Mouse (Mus musculus) adrenal gland, postnatal 14 days (tissue): Measurements from ENCODE around the gene Gbp3. TPM values are rescaled to one million over a fixed set of nuclear protein-coding genes. Genes with fewer than 3 reads are reported as not detected.
A peak's percentile ranks its signal among the peaks of the same experiment; 100 is the strongest.
"Not testable (repeated sequence)": the region's sequence is repeated elsewhere in the genome, so short reads cannot be mapped to it uniquely, and the experiment has no call there.

Experiments
- DNase-seq: peaks from one replicate; pipeline ENCODE4 v3.0.0; 2021; ENCODE audit warnings: mixed read lengths
- long read RNA-seq, 2 experiments: library from polyadenylated mRNA; stranded (forward); transcript quantifications; one replicate each; pipeline ENCODE4 v2.0.0; 2021
- total RNA-seq: library from RNA; stranded (reverse); gene quantifications from 2 replicates; pipeline ENCODE4 v1.2.3, GENCODE M21; 2021

Gene Gbp3
- total RNA-seq = 8.1 and 14.5 TPM in 2 replicates
- long read RNA-seq, experiment 1, partial matches to known transcripts = 0 of 6 reads
- long read RNA-seq, experiment 1, other reads (novel, unspliced or antisense) = 3 of 6 reads
- long read RNA-seq, experiment 2, partial matches to known transcripts = 1 of 6 reads
- long read RNA-seq, experiment 2, other reads (novel, unspliced or antisense) = 1 of 6 reads

DNA sequence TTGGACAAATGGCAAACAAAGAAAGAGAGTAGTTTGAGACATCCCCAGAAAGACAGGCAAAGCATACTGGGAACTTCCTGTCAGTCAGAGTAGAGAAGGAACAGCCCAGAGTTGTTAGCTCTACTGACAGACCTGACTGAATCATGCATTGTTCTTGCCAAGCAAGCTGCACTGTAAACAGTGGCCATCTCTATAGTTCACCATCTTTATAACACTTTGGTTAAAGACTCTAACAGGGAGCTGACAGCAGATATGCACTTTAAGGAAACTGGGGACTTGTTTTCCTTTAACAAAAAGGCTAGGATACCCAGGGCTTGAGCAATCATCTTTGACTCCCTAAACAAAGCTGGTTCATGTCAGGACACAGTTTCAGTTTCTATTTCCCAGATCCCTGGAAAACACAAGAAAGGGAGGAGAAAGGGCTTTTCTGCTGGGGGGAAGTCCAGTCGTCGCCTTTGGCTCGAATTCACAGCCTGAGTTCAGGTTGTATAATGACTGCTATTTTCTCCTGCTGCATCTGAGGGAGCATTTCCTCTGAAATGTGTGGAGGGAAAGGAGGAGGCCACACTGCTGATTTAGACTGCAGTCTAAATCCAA is at the start of gene Gbp3:
Gene Gbp3 (plus strand): TSS at position 395 of the 597 bp plus-strand sequence.
- peak; percentile 44 for DNase-seq

DNA sequence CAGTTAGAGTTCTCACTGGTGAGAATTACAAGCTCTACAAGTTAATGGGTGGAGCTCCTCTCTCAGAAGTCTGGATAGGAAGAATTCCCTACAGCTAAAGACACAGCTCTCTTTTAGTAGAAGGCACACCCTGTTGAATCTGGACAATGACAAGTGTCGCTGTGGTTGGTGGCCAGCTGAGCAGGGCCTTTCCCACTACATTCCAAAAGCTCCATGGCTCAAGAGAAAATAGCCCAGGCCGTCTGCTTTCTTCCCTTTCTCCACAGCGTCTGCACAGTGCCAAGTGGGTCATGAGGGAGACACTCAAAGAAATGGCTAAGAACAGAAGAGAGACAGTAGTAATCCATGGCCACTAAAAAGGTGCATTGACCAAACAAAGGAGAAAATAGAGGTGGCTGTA is 31.7 kb upstream of the Gbp3 start:
- peak; percentile 15 for DNase-seq

DNA sequence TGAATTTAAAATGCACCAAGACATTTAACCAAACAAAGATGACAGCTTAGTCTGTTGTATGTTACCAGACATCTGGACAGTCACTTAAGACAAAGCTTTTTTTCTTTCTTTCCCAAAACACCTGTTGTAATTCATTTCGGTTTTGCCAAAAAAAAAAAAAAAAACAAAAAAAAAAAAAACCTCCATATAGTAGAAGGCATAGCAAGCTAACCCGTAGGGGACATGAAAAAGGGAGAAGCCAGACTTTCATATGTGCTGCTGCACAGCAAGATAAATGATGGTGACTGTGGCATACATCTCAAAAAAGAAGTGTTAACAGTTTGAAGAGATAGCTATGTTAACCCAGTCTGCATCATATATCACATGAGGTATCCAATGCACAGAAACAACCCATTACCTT is 30.2 kb upstream of the Gbp3 start:
- no peak for DNase-seq

DNA sequence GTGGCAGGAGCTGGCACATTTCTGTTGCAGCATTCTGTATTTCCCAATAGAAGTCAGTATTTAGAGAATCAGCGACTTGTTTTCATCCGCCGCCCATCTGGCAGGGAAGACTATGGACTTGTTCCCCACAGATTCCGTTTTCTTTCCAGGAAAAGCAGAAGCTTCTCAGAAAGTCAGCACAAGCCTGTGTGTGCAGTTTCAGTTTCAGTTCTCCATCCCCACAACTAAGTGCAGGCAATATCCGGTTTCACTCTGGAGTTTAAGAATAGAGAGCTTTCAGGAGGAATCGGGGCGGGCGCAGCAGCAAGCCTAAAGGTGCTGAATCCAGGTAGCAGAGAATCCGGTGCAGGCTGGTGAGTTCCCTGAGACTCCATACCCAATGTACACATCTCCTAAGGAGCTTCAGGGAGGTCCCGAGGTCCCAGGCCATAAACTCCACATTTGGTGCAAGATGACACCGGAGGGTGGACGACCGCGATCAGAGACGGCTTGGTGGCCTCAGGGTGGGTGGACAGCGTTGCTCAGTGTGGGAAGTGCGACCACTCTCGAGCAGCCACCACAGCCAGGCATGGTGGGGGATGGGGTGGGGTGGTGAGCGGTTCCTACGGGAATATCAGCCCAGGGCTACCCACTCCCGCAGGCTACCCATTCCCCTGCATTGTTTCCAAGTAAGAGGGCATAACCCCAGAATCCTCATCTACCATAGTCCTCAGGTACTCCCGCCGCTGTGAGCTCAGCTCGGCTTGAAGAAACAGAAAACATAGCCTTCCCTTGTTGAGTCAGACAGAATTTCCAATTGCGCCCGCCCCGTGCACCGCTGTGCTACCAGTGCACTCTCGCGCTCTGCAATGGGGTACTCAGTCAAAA is 29.5 kb upstream of the Gbp3 start, which contains the start of gene Gbp7:
Gene Gbp7 (plus strand): TSS at position 256 of the 867 bp plus-strand sequence.
- DNase-seq = peak; percentile 50

DNA sequence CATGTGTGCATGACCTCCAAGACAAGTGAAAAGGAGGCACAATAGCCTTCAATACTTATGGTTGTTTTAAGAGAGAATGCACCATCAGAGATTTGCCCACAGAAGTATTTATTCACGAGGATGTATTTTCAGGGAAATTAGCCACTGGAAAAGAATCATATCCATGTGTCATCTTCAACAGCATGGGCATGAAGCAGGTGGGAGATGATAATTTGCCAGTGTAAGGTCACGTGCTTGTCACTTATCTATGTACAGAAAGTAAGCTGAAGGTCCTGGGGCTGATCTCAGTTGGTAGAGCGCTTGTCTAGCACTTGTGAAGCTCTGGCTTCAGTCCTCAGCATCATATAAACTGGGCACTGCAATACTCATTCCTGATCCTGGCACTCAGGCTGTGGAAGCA is 28.2 kb upstream of the Gbp3 start:
- DNase-seq = no peak

DNA sequence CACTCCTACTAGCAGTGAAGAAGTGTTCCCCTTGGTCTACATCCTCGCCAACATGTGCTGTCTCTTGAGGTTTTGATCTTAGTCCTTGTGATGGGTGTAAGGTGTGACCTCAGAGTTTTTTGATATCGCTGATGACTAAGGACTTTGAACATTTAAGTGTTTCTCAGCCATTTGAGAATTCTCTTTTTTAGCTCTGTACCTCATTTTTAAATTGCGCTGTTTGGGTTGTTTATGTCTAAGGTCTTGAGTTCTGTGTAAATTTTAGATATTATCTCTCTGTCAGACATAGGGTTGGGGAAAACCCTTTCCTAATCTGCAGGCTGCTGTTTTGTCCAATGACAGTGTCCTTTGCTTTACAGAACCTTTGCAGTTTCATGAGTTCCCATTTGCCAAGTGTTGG is 26.6 kb upstream of the Gbp3 start:
- no peak for DNase-seq

DNA sequence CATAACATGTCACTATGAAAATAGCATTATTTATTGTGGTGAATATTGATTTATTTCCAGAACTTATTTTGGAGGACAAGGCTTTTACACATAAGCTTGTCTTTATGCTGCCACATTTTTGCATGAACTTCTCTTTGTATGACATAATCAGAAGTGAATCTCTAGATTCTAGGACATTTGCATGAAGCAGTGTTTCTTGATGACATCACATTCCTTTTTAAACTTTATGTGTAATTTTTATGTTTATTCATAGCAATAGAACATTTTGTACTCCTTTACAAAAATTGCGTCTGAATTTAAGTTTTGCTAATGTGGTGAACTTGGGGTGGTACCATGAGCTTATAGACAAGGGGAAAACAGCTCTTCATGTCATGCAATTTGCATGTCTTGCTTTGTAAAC is 24.2 kb upstream of the Gbp3 start:
- DNase-seq = no peak

DNA sequence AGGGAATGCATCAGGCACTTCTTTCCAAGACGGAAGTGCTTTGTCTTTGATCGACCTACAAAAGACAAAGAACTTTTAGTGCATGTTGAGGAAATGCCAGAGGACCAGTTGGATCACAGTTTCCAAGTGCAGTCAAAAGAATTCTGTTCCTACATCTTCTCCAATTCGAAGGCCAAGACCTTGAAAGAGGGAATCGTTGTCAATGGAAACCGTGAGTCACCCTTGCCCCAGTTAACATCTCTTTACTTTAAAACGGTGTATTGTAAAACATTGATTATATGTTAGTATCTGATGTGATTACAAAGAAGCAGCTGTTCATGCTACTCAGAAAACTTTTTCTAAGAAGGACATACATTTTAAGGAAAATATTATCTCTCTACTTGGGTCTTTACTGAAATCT is 18.4 kb upstream of the Gbp3 start:
- no peak for DNase-seq

DNA sequence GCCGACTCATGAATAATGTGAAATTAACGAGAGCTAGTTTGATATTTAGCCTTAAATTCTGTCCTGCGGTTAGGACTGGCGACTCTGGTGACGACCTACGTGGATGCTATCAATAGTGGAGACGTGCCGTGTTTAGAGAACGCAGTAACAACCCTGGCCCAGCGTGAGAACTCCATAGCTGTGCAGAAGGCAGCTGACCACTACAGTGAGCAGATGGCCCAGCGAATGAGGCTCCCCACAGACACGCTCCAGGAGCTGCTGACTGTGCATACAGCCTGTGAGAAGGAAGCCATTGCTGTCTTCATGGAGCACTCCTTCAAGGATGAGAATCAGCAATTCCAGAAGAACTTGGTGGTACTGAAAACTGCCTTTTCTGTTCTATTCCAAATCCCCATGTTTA is 17.1 kb upstream of the Gbp3 start:
- DNase-seq = not testable (repeated sequence)

DNA sequence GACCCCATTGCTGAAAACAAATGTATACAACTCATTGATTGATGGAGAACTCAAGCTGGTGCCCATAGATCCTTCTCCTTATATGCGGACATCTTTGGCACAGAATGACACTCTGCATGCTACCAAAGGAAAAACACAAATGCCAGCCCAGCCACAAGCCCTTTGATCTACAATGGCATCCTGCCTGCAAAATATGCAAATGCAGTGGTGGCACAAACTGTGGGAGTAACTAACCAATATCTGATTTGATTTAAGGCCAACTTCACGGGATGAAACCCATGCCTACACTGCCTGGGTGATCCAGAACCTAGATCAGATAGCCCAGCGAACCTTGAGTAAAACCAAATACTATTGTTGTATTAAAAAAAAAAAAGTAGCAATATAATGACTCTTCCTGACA is 13.1 kb upstream of the Gbp3 start:
- peak; percentile 16 for DNase-seq

DNA sequence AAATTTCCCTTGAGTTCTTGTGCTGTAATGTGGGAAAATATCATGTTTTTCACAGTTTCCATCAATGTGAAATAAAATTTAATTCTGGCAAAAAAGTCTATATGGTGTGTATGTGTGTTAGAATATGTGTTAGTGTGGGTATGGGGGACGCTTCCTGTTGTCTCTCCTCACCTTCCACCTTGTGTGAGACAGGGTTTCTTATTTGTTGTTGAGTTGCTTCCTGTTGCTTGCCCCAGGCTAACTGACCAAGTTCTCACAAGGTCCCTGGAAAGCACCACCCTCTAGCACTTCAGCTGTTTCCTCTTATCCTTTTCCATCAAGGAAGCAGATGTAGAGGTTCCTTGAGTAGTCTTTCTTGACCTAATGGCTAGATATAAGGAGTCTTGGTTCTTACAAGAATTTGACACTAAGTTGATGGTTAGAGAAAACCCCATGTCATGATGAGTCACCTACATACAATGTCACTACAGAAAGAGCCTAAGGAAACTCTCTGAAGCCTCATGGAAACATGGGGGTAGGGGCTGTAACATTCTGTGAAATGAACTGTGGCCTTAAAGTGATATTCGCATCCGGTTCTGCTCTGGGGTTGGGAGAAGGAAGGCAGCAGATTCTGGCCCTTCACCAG is 9.7 kb upstream of the Gbp3 start:
- DNase-seq = no peak

DNA sequence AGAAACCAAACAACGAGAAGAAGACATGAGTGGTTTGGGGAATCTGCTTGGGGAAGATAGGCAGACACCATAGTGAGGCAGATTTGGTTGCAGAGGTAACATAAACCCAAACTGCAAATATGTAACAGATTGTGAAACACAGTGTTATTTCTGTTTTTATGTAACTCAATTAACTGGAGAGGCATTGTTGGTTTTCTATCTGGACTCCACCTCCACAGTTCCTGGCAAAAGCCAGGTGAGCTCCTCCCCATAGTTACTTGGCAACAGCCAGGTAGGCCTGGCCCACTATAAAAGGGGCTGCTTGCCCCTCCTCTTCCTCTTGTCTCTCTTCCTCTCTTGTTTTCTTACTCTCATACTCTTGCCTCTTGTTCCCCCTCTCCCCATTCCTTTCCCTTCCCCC is 5.2 kb upstream of the Gbp3 start:
- DNase-seq = no peak

DNA sequence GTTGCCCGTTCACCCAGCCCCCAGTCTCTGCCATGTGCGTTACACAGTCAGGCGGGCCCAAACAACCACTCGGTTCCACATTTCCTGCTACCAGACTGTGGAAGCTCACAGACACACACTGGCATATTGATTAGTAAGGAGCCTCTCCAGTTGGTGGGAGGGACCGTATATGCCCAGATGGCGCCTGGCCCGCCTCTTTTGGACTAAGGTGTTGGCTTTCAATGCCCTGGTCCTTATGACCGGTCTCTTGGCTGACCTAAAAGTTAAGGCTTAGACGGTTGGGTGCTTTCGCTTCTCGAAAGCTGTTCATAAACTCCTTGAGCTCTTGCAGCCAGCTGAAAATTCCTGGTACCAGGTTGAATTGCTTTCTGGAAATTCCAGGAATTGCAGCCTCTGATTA is 4.2 kb upstream of the Gbp3 start:
- no peak for DNase-seq

DNA sequence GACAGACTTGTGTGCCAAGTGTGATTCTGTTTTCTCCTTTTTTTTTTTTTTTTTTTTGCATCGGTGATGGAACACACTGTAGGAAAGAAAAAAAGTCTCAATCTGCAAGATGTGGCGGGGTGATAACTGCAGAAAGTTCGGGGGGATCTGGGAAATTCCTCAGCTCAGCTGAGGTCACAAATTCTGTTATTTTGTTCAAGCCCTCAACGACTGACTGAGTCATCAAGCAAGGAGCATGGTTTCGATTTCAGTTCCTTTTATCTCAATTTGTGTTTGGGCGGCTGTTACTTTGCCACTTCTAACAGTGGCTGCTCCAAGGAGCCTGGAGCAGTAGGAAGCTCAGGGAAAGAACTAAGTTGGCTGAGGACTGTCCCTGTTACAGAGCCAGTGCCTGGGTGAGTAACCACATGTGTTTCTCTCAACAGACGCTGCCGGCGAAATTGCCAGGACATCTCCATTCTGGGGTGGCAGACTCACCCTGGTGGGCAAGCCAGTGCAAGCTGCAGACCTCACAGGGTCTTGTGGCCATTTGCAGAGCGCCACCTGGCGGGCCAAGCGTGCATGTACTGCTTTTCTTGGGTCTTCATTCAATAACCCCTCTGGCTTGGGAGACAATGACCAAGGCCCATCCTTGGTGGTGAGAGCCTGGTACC is 596 bp downstream of the Gbp3 start:
- peak; percentile 93 for DNase-seq

DNA sequence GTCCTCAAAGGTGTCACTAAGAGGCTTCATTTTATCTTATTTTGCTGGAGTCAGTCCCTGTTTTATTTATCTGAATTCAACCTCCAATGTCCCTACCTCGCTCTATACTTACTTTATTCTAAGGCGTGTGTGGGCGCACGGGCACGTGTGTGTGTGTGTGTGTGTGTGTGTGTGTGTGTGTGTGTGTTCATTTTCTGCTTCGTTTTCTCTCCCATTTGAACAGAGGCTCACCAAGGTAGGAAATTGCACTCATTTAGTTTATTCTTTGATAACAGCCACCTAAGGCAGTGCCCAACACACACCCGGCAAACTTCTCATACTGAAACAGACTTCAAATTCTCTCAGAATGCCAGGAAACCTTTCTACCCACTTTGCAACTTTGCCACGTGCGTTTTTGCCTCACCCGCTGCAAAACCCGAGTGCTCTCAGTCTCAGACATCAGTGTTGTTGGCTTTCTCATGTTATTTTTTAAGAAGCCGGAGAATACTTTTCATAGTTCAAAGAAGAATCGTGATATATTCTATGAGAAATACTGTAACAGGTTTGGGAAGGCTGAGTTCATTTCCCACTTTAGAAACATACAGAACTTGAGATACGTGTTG is 1.3 kb downstream of the Gbp3 start:
- no peak for DNase-seq

DNA sequence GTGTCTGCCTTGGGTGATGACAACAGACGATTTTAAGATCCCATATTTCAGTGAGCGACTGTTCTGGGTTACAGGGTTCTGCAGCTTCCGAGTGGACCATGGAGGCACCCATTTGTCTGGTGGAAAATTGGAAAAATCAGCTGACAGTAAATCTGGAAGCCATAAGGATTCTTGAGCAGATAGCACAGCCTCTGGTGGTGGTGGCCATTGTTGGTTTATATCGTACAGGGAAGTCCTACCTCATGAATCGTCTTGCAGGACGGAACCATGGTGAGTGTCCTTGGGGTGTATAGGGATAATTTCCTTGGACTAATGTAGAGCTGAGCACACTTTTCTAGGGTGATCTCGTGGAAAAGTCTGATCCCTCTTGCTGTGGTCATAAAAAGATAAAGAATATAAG is 1.8 kb downstream of the Gbp3 start:
- DNase-seq = no peak

DNA sequence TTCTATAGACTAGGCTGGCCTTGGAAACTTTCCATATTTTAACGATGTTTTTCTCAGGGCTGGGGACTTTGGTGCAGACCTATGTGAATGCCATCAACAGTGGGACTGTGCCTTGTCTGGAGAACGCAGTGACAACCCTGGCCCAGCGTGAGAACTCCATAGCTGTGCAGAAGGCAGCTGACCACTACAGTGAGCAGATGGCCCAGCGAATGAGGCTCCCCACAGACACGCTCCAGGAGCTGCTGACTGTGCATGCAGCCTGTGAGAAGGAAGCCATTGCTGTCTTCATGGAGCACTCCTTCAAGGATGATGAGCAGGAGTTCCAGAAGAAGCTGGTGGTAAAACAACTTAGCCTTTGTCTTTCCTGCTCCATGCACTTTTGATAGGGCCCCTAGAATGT is 7.7 kb downstream of the Gbp3 start:
- DNase-seq = not testable (repeated sequence)

DNA sequence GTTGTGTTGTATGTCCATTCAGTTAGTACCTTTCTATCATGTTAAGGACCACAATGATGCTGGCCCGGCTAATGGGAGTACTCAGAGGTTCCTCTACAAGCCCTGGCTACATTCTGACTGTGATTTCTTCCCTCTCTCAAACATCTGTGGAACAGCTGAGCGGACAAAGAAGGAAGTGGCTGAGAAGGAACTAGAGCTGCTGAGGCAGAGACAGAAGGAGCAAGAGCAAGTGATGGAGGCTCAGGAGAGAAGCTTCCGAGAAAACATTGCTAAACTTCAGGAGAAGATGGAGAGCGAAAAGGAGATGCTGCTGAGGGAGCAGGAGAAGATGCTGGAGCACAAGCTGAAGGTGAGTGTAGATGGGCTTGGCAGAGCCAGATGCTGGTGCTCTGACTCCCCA is 10.9 kb downstream of the Gbp3 start:
- DNase-seq = no peak

DNA sequence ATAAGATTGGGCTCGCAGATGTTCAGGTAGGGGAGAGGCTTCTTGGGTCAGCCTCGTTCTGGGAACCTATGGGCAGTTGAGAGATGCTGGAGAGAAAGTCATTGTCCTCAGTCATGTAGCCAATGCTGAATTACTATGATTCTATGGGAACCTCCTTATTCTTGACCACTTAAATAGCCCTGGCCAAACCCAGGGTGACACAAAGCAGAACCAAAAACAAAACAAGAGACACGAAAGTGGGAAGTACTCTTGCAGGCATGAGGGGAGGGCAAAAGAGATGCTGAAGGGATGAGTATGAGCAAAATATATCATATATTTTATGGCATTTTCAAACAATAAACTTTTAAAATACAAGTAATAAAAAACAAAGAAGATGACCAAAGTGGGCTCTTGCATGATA is 17.3 kb downstream of the Gbp3 start:
- DNase-seq = no peak

DNA sequence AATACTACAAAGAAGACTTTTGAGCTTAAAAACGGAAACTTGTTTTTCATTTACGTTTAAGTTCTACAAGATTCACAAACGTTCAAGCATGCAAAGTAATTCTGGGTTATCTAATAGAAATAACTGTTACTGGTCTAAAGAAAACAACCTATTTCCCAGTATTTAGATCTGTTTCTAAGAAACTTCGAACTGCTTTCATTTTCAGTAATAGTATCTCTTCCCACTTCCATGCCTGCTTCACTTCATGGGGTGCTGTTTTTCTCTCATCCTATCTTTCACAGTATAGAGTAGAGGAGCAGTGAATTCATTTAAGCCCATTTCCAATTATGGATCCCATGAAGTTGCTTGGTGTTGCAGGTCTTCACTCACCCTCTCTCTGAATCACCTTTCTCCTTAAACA is 18.5 kb downstream of the Gbp3 start:
- DNase-seq = no peak

DNA sequence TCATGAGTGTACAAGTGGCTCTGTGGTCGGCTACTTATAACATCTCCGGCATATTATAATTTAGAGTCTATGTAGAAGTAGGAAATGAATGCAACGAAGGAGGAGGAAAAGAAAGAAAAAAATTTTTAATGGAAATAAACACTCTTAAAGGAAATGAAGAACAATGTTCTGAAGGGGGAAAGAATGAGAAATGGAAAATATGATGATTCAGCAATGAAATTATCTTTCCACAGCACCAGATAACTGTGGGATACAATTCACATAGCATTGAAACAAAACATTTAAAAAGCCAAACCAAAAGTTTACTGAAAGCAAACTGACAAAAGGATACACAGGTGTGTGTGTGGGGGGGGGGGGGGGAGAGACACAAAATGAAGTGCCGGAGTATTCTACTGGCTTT is 23.2 kb downstream of the Gbp3 start:
- DNase-seq = no peak

DNA sequence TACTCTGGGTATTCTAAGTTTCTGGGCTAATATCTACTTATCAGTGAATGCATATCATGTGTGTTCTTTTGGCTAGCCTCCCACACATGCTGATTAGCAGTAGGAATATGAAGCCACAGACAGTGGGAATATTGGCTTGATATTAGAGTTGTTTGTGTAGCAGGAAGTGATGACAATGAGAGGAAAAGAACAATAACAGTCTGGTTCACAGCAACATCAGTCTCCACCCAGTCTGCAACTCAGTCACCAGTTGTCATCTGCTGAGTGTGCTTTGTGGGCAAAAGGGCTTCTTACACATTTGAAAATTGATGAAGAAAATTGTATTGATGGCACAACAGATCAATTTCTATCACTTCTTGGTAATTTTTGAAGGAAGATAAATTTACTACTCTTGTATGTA is 27.6 kb downstream of the Gbp3 start:
- no peak for DNase-seq
